Mouse (Mus musculus) activated CD4-positive, CD25-positive, alpha-beta regulatory T cell, adult 4 months (primary cell): ENCODE results near the gene Atp5g2. TPM values are rescaled to one million over a fixed set of nuclear protein-coding genes. Genes with fewer than 3 reads are reported as not detected.
A peak's percentile ranks its signal among the peaks of the same experiment; 100 is the strongest.
"Not testable (repeated sequence)": the region's sequence is repeated elsewhere in the genome, so short reads cannot be mapped to it uniquely, and the experiment has no call there.

Experiments used
- ATAC-seq: one replicate; pipeline ENCODE4 v1.8.0; 2017
- polyA plus RNA-seq, 2 experiments: library from polyadenylated mRNA; unstranded; fragments of 100-300 nt; shearing (Covaris generic); gene quantifications; one replicate each; pipeline ENCODE4 v1.2.1; 2017

The Atp5g2 gene
- polyA plus RNA-seq, 2 experiments from 2014 or later = 48.2 to 100 TPM

GRCm38 (mm10) chr15:102665494-102665893 lies 6.7 kb downstream of the Atp5g2 start:
- peak; percentile 61 for ATAC-seq

- no peak for ATAC-seq
Measured at GRCm38 (mm10) chr15:102663825-102664224, 8.3 kb downstream of the Atp5g2 start.

DNA sequence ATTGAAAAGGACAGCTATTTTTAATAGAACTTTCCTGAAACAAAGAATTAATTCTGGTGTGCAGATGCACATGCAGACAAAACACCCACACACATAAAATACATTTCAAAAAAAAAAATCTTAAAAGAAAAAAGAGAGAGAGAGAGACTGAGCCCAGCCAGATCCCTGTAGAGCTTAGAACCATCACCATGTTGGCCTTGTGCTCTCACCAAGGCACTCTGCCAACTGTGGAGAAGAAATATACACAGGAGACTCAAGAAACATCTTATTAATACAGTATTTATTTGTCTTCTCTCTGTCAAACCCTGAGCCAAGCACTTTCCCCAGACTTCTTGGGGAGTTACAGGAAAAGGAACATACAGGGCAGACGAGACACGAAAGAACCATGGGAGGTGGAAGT lies 9.6 kb downstream of the Atp5g2 start:
- not testable (repeated sequence) for ATAC-seq

DNA sequence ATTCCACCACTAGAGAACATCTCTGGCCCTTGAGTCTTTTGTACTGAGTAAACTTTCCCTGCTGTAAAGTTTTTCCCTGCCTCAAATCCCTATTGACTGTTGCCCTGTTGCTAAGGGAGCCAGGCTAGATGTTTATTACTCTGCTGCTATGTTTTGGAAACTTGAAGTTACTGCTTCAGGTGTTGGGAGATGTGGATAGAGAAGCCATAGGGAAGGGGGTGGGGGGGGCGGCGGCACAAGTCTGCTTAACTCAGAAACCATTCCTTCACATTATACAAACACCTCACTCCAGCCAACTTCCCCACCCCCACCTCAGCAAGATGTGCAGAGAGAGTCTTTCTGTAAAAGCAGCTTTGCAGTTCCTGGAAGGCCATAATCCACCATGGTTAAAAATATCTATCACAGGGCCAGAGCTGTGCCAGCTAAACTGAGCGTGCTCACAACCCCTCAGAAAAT lies 14.2 kb downstream of the Atp5g2 start:
- no peak for ATAC-seq

GRCm38 (mm10) chr15:102656658-102657057 lies 15.5 kb downstream of the Atp5g2 start:
- ATAC-seq = no peak

DNA sequence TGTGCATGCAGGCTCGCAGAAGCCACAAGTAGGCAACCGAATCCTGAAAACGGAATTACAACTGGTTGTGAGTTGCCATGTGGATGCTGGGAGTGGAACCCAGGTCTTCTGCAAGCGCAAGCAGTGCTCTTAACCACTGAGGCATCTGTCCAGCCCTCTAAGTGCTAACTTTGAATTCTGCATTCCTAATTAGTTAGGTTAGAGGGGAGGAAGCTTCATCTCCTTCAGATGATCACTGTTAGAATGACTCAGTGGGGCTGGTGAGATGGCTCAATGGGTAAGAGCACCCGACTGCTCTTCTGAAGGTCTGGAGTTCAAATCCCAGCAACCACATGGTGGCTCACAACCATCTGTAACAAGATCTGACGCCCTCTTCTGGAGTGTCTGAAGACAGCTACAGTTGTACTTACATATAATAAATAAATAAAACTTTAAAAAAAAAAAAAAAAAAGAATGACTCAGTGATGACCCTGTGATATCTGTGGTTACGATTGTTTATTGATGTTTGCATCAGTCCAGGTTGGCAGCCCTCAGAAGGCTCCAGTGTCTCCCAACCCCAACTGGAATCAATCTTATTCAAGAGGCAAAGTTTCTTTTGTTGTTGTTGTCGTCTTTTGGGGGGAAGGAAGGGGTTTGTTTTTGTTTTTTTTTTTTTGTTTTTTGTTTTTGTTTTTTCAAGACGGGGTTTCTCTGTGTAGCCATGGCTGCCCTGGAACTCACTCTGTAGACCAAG lies 20.1 kb downstream of the Atp5g2 start:
- not testable (repeated sequence) for ATAC-seq

DNA sequence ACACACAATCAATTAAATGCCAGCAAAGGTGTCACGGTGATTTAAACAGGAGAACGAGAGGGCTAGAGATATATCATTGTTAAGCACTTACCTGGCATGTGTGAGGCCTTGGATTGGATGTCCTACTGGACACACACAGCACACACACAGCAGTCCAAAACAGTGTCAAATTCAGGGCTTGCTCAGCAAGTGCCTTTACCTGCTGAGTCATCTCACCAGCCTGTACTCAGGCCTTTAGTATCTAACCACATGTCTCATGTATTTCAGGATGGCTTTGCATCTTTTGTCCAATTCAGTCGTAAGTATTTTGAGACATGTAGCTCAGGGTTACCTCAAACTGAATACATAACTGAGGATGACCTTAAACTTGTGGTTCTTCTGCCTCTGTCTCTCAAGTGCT lies 21.0 kb downstream of the Atp5g2 start:
- no peak for ATAC-seq

GRCm38 (mm10) chr15:102635817-102636216 lies 36.3 kb downstream of the Atp5g2 start:
- no peak for ATAC-seq

GRCm38 (mm10) chr15:102634684-102635083 lies 37.5 kb downstream of the Atp5g2 start:
- ATAC-seq = no peak

DNA sequence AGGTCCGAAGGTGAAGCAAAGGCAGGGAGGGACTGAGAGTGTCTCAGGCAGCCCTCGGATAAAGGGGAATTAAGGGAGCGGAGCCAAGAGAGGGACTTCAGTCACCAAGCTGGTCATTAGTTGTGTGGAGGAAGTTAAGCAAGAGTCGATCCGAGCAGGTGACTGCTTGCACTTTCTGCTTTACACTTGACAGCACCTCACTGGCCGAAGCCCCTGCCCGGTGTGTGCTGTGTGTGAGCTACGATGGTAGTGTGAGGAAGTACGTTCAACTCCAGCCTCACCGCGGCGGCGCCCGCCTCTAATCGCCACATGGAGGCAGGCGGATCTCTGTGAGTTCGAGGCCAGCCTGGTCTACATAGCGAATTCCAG lies 46.5 kb downstream of the Atp5g2 start:
- ATAC-seq = peak; percentile 17

GRCm38 (mm10) chr15:102624970-102625686 lies 47.0 kb downstream of the Atp5g2 start, which contains the start of the genes Gm28047 and Atf7:
TSS of gene Gm28047 (minus strand) at chr15:102625067.
TSS of gene Atf7 (minus strand) at chr15:102625464.
- ATAC-seq = peak; percentile 95

DNA sequence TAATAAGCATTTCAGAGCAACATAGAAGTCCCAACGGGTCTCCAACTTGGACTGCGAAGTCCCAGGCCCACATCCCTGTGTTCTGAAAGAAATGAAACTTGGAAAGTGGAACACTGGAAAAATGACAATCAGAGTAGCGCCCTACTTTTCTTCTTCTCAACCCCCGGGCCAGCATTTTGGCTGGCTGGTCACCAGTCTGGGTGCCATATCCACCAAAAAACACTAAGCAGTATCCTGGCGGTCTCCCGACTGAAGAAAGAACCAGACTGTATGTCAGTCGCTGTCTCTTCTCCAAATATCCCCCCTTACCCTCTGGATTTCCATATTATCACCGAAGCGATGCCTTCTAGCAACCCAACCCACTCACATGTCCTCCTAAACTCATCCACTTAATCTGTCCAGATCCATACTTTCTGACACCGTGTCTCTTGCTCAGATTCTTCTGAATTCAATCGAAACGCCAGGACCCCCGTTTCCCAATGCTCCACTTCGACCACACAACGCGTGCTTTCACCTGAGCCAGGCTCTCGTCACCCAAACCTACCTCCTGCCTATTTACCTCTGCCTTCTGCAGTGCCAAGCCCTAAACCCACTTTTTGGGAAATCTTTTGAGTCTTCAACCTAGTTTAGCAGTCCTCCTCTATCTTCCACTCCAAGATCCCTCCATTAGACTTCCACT lies 47.7 kb downstream of the Atp5g2 start:
- ATAC-seq = no peak

GRCm38 (mm10) chr15:102623121-102623520 lies 49.0 kb downstream of the Atp5g2 start:
- ATAC-seq = no peak

- ATAC-seq = no peak
Measured at GRCm38 (mm10) chr15:102622536-102622935, 49.6 kb downstream of the Atp5g2 start.

GRCm38 (mm10) chr15:102620765-102621164 lies 51.4 kb downstream of the Atp5g2 start:
- ATAC-seq = no peak

- ATAC-seq = no peak
Measured at GRCm38 (mm10) chr15:102619486-102619885, 52.7 kb downstream of the Atp5g2 start.

- no peak for ATAC-seq
Measured at GRCm38 (mm10) chr15:102617654-102618053, 54.5 kb downstream of the Atp5g2 start.

- no peak for ATAC-seq
Measured at GRCm38 (mm10) chr15:102616174-102616573, 56.0 kb downstream of the Atp5g2 start.

GRCm38 (mm10) chr15:102614224-102614623 lies 57.9 kb downstream of the Atp5g2 start:
- ATAC-seq = no peak

DNA sequence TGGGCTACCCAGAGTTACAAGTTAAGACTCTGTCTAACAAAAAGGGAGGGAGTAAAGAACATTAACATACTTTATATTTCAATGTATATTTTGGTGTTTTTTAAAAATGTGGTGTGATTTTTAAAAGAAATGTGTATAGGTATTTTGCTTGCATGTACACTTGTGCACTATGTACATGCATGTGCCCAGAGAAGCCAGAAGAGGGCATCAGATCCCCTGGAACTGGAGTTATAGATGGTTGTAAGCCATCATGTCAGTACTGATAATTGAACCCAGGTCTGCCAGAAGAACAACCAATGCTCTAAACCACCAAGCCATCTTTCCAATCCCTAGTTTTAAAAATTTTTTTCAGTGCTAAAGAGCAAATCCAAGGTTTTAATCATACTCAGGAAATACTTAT lies 59.2 kb downstream of the Atp5g2 start:
- ATAC-seq = no peak
